Mouse (Mus musculus) kidney, adult 2 months (tissue): Measurements from ENCODE around the gene Map1lc3b. TPM values are rescaled to one million over a fixed set of nuclear protein-coding genes. Genes with fewer than 3 reads are reported as not detected.
"Not testable (repeated sequence)": the region's sequence is repeated elsewhere in the genome, so short reads cannot be mapped to it uniquely, and the experiment has no call there.

Experiments used
- DNase-seq: peaks from one replicate; pipeline ENCODE4 v3.0.0; 2021
- H3K27ac ChIP-seq: fragments of 200-500 bp; 2 replicates; pipeline ENCODE4 v1.5.1; 2012; ENCODE audit warnings: low read depth, low read length, control low read depth, inconsistent platforms; ENCODE audit not compliant: insufficient read depth
- H3K27me3 ChIP-seq: fragments of 200-500 bp; replicated peaks from 2 replicates; pipeline ENCODE4 v1.6.1; 2012; ENCODE audit warnings: mild to moderate bottlenecking, moderate library complexity, low read length, inconsistent platforms; ENCODE audit not compliant: control insufficient read depth, insufficient read depth
- H3K36me3 ChIP-seq: fragments of 200-500 bp; 2 replicates; pipeline ENCODE4 v1.6.1; 2012; ENCODE audit warnings: mild to moderate bottlenecking, moderate library complexity, low read length, inconsistent platforms; ENCODE audit not compliant: control insufficient read depth, insufficient read depth
- H3K4me1 ChIP-seq: fragments of 200-500 bp; 2 replicates; pipeline ENCODE4 v1.6.1; 2011; ENCODE audit warnings: low read length; ENCODE audit not compliant: control insufficient read depth, insufficient read depth
- H3K4me3 ChIP-seq: fragments of 200-500 bp; 2 replicates; pipeline ENCODE4 v1.5.1; 2011; ENCODE audit warnings: mild to moderate bottlenecking, low read depth, low read length, control low read depth; ENCODE audit not compliant: insufficient read depth
- CTCF ChIP-seq: fragments of 200-500 bp; conservative IDR thresholded peaks from 2 replicates; pipeline ENCODE4 v1.5.1; 2011; ENCODE audit warnings: low read depth, mild to moderate bottlenecking, control low read depth, low read length, moderate library complexity, mixed read lengths; ENCODE audit not compliant: insufficient read depth, insufficient read length
- POLR2A ChIP-seq: fragments of 200-500 bp; IDR thresholded peaks from one replicate; pipeline ENCODE4 v1.6.1; 2011; ENCODE audit warnings: low read depth, low read length, control low read depth
- WGBS: fragments of 180-500 bp; shearing (Covaris S2); methylation state at CpG from one replicate; pipeline ENCODE4 v1.1.7; 2018; 5-methylcytosine and 5-hydroxymethylcytosine counted together
- polyA plus RNA-seq: library from polyadenylated mRNA; depleted of rRNA; stranded (reverse); fragments of >200 nt; gene quantifications from 2 replicates; pipeline ENCODE4 v1.2.3, GENCODE M21; 2012

The Map1lc3b gene
- polyA plus RNA-seq, 1 experiment = 155 TPM

DNA sequence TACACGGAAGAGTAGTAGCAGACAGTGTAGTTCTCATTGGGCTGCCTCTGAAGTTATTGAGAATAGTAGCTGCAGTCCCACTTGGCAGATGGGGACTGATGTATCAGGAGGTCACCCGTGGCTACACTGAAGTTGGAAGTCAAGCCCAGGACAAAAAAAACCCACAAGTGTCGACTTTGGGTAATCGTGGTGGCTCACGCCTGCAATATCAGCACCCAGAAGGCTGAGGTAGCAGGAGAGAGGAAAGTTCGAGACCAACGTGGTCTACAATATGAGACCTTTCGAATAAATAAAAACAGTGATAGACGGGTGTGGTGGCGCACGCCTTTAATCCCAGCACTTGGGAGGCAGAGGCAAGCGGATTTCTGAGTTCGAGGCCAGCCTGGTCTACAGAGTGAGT is 5.4 kb upstream of the Map1lc3b start:
- no peak for DNase-seq
- Histone ChIP-seq H3K4me1 (peaks cover 4% of the 10 kb centered on the region; the same call in 1 of the 2 replicates), H3K36me3 (no peaks in the 10 kb centered on the region), H3K27me3 (no peaks in the 10 kb centered on the region), H3K27ac (peak overlapping the region; percentile 79), H3K4me3 (peak overlapping the region; percentile 68)
- 43% methylated on average over 13 of the region's 13 CpGs for WGBS
- TF ChIP-seq CTCF (no peak), POLR2A (no peak)

DNA sequence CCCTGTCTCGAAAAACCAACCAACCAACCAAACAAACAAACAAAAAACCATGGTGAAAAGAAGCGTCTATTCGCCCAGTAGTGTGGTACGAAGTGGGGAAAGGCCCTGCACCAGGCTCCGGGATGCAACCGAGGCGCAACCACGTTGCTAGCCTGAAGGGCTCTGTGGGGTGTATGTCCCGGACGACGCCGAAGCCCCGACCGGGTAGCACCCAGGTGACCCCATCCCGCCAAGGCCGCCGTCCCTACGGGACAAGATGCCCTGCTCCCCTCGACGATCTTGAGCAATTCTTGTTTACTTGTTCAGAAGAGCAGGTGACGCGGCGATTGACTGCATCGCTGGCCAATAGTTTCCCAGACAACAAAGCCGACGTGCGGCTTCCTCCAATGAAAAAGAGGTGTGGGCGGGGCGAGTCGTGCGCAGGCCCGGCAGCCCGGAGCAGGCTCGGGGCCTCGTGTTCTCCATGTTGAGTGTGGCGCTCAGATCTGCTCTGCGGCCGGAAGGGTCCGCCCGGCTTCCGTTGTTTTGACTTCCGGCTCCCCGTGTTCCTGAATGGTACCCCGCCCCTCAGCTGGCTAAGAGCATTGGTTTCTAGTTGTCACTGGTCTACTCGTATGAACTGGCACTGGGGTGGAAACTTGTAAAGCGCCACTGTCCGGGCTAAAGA is 4.9 kb upstream of the Map1lc3b start:
- under 1% methylated on average over 47 of the region's 47 CpGs for WGBS
- Histone ChIP-seq H3K27me3 (no peaks in the 10 kb centered on the region), H3K36me3 (no peaks in the 10 kb centered on the region), H3K4me1 (peaks cover 4% of the 10 kb centered on the region; the same call in 1 of the 2 replicates), H3K4me3 (peak overlapping the region; percentile 68), H3K27ac (peak overlapping the region; percentile 79)
- peak; percentile 100 for DNase-seq
- TF ChIP-seq CTCF = no peak
- peak; percentile 94 for TF ChIP-seq POLR2A

DNA sequence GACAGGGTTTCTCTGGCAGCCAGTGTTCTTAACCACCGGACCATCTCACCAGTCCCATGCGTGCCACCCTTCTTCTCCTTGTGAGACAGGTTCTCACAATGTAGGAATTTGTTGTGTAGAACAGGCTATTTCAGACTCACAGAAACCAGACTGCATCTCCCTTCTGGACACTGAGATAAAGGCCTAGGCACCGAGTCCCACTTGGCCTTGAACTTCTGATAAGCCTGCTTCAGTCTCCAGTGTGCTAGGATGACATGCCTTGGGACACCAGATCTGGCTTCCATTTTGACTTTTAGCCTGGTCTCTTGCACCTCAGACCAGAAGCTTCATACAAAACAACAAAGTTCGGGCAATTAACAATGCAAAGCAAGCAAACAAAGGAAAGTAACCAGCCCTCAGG is 1.4 kb upstream of the Map1lc3b start:
- Histone ChIP-seq H3K27me3 (no peaks in the 10 kb centered on the region), H3K4me1 (peaks cover 20% of the 10 kb centered on the region), H3K36me3 (no peaks in the 10 kb centered on the region), H3K27ac (no peak overlapping the region), H3K4me3 (no peak overlapping the region)
- 87% methylated on average over 4 of the region's 4 CpGs for WGBS
- TF ChIP-seq POLR2A (no peak), CTCF (no peak)
- DNase-seq = no peak

DNA sequence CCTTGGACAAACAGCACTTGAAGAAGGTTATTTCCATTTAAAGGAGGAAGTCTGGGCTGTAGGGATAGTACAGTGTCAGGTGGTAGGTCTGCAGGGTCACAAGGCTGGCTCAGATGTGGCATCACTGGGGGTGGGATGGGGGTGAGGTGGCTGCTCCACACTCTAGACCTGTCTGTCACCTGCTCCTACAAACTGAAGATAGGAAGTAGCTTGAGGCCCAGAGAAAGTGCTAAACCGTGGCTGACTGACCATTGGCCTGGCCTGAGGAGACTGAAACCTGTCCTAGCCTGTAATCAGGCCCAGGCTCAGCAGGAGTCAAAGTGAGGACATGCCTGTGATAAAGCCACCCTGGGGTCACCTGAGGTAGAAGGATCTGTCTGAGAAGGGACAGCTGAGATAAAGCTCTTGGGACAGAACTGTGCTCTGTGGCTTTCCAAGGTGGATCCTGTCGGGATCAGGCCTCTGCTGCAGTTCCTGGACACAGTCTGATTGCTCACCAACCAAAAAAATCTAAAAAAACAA is 895 bp upstream of the Map1lc3b start:
- no peaks in the 10 kb centered on the region for H3K27me3 ChIP-seq
- peaks cover 20% of the 10 kb centered on the region for H3K4me1 ChIP-seq
- no peak for DNase-seq
- no peak overlapping the region for H3K27ac ChIP-seq
- 66% methylated on average over 2 of the region's 2 CpGs for WGBS
- no peaks in the 10 kb centered on the region for H3K36me3 ChIP-seq
- TF ChIP-seq POLR2A (no peak), CTCF (no peak)
- H3K4me3 ChIP-seq = no peak overlapping the region

DNA sequence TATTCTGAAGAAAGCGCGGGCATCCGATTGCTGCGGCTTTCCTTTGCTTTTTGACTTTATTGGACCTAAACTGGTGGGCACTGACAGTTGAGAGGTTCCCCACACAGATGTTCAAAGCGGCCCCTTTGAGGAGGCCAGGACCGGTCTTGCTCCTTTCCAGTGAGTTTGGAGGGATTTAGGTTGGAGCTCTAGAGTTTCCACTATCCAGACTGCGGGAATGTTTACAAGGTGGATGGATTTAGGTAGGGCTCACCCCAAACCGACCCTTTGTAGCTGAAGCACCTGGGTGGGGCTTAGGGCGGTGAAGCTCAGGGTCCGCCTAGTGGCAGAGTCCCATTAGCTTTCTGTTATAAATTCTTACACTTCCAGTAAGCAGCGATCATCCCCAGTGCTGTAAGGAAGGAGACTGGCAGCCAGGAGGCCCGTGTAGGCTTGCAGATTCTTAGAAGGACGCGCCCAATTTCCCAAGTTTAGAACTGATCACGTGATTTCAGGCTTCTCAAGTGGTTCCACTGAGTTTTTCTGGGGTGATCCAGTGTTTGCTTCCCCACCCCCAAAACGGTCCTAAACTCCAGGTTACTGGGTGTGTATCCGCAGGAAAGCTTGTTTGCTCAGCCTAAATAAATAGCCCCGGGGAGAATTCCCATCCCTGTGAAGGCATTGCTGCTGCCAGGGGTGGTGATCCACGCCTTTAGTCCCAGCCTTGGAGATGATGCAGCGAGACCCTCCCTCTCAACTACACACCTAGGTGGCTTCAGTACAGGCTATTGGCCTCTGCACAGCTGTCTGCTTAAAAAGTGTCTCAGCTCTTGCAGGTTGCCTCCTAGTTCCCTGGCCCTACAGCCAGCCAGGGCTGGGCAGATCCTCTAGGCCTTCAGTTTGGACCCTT is 1.3 kb downstream of the Map1lc3b start:
- Histone ChIP-seq H3K4me3 (peak overlapping the region; percentile 88), H3K36me3 (no peaks in the 10 kb centered on the region), H3K27me3 (no peaks in the 10 kb centered on the region), H3K27ac (peak overlapping the region; percentile 75; the same call in 1 of the 2 replicates), H3K4me1 (peaks cover 16% of the 10 kb centered on the region)
- no peak for TF ChIP-seq POLR2A
- TF ChIP-seq CTCF = peak; percentile 46
- 10% methylated on average over 20 of the region's 20 CpGs for WGBS
- peak; percentile 66 for DNase-seq

DNA sequence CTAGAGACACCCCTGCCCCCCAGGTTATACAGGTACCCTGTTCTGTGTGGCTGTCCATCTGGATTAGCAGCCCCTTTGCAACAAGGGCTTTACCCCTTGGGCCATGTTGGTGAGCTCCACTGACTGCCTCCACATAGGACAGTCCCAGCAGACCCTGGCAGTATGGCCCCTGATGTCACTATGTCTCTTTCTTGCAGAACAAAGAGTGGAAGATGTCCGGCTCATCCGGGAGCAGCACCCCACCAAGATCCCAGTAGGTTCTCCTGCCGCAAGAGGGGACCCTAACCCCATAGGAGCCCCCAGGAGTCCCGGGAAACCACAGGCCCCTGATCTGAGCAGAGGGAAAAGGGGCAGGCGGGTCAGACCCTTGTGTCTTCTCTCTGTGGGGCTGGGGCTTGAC is 3.1 kb downstream of the Map1lc3b start:
- peaks cover 16% of the 10 kb centered on the region for H3K4me1 ChIP-seq
- H3K27me3 ChIP-seq = no peaks in the 10 kb centered on the region
- H3K27ac ChIP-seq = no peak overlapping the region
- H3K4me3 ChIP-seq = no peak overlapping the region
- TF ChIP-seq POLR2A = no peak
- TF ChIP-seq CTCF = no peak
- 88% methylated on average over 5 of the region's 5 CpGs for WGBS
- DNase-seq = no peak
- 0 out of 2 replicates have a peak, but pooled peaks cover 1% of the 10 kb centered on the region for H3K36me3 ChIP-seq

DNA sequence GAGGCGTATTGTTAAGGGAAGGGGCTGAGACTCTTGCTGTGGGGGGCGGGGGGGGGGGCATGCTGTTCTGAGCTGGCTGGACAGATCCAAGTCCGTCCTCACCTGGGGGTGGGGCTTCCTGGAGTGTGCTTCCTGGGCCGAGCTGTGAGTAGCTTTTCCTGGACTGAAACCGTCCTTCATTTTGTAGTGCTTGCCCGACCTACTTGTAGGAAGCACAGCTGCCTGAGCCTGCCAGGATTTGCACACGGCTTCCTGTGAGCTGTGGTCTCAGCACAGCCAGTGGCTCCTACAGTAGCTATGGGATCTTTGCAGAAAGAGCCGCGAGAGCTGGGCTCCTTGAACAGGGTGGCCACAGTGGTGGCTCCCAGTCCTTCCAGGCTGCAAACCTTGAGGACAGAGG is 3.8 kb downstream of the Map1lc3b start:
- Histone ChIP-seq H3K4me1 (peaks cover 16% of the 10 kb centered on the region), H3K4me3 (no peak overlapping the region), H3K36me3 (0 out of 2 replicates have a peak, but pooled peaks cover 1% of the 10 kb centered on the region), H3K27ac (no peak overlapping the region), H3K27me3 (no peaks in the 10 kb centered on the region)
- DNase-seq = peak; percentile 87
- WGBS = 45% methylated on average over 9 of the region's 9 CpGs
- TF ChIP-seq CTCF (no peak), POLR2A (no peak)

DNA sequence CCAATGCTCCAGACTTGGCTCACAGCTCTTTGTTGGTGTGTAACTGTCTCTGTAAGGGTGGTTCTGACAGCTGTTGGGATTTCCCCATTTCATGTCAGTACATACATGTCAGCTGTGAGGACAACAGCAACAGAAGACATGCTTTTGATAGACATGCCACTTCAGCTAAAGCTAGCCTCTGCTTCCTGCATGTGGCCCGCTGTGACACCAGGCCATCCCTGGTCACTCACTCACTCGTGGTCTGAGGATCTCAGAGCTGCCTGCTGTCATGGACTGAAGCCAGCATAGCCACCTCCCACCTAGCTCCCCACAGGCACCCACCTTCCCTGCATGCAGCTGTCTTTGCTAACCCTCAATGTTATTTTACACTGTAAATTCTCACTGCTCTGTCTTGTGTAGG is 7.3 kb downstream of the Map1lc3b start:
- not testable (repeated sequence) for H3K27ac ChIP-seq, H3K27me3 ChIP-seq, H3K4me1 ChIP-seq, H3K4me3 ChIP-seq, DNase-seq, H3K36me3 ChIP-seq
- WGBS = 41% methylated on average over 2 of the region's 2 CpGs
